Mouse (Mus musculus) heart, adult 18-20 months (tissue): ENCODE measurements at regions not wholly inside any gene's neighbourhood (a gene's known extent, or its start where the extent isn't known, plus 50 kb on each side); places are given as distances from the start of the nearest gene placed in this dataset.
A peak's percentile ranks its signal among the peaks of the same experiment; 100 is the strongest.
"Not testable (repeated sequence)": the region's sequence is repeated elsewhere in the genome, so short reads cannot be mapped to it uniquely, and the experiment has no call there.

ENCODE experiments used
- DNase-seq, 2 experiments: peaks; one replicate each; pipeline ENCODE4 v3.0.0; 2021 to 2022; ENCODE audit warnings: mixed read lengths in 1 of 2

DNA sequence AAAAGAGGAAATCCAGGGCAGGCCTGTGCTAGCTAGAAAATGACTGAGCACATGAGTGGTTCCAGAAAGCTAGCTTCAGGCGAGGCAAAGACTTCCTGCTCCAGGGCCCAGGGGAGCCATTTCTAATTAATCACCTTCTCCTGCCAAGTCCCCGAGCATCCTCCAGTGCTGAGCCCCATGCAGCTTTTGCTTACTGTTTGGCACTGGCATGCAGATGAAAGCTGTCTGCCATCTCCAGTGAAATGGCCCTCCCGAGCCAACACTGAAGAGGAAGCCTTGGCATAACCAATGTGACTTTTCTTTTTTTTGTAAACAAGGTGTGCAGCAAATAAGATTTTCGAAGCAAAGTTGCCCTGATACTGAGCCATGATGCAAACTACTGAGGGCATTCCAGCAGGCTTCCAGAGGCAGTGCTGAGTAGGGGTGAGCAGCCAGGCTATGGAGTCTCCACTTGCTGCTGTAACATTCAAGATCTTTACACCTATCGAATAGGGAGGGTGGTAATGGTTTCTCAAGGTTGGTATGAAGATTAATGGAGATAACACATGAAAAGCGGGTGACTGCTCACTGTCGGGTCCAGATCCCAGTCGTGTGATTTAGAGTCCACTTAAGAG lies 125.4 kb upstream of the Immp2l start:
- DNase-seq = no peak

DNA sequence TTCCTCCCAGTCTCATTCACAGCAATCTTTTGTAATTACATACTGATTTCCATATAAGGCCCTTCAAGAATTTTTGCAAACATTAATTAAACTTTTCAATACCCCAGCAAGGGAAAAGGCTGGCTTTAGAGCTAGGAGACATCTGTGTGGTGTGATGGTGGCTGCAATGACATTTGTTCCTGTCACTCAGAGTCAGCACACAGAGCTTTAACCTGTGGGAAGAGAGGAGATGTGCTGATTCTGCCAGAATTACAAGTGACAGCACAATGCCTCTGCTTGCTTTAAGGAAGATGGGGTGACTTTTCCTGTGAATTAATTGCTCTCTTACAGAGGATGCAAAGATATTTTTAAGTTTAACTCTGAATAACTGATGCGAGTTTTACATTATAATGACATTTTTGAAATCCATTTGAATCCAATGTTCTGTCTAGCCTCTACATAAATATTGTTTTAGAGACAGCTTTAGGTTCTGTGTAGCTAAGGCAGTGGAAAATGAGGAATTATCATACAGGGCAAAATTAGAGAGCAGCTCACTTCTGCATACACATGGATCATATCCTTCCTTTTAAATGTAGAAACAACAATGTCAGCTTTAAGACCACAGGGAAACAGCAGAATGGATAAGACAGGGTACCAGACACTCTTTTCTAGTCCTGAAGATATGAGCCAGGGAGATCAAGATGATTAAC lies 118.1 kb upstream of the Immp2l start:
- DNase-seq = no peak

DNA sequence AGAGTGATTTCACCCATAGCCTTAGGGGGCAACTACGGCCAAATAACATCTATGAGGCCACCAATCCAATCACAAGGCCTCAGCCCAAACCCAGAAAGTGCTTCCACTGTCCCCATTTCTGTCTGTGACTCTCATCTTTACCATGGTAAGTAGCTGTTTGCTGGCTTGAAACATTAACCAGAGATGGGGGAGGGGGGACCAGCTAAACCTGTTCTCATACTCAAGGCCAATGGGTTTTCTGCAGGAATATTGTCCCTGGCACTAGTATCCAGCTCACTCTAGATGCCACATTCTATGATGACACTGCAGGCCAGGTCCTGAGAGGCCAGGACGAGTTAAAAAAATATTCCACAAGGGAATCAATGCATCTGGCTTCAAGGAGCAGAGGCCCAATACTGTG lies 117.1 kb upstream of the Immp2l start:
- DNase-seq = no peak

DNA sequence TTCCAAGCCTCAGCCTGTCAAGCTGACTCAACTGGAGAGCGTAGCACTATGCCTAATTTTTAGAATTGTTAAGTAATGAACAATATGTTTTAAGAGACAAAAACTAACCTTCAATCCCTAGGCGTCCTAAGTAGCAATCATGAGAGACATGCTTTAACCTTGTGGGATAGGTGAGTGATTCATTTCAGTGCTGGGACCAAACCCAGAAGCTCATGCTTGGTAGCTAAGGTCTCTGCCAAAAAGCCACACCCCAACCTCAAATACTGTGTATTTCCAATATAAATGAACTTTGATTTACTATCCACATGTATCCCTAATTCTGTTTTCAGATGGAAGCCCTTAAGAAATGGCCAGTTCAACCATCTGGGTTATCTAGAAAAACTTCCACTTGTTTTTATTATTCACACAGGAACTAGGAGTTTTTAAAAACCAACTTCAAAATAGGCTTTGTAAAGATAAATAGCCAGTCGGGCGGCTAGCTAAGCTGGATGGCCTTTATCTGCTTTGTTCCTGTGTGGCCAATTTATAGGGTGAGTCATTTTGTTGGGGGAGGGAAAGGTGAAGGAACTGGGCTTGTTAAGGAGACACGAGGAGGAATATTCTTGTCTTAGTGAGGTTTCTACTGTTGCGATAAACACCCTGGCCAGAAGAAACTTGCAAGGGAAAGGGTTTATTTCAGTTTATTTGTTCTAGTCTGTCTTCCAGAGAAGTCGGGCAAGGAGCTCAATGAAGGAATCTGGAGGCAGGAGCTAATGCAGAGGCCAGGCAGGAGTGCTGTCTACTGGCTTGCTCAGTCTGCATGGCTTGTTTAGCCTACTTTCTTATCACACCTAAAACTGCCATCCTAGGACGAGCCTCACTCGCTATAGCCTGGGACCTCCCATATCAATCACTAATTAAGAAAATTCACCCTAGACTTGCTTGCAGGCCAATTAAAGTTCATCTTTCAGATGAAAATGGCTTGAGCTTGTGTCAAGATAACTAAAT lies 114.8 kb upstream of the Immp2l start:
- peak; percentile 6 to 25 for DNase-seq

DNA sequence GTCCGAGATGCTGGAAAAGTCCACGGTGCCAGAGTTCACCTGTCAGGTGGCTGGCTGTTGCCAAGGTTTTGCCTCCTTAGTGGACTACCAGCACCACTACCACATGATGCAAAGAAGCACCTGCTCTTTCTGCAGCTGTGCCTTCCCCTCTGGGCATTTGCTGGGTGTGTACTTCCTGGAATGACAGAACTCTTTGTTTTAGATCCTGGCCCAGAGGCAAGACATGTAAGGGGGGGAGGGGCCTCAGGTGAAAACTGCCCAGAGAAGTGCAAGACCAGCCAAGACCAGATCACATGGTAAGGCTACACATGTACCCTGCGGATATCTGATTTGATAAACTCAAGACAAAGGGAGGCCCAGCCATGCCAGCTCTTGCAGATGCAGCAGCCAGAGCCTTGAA lies 106.4 kb upstream of the Immp2l start:
- no peak for DNase-seq

DNA sequence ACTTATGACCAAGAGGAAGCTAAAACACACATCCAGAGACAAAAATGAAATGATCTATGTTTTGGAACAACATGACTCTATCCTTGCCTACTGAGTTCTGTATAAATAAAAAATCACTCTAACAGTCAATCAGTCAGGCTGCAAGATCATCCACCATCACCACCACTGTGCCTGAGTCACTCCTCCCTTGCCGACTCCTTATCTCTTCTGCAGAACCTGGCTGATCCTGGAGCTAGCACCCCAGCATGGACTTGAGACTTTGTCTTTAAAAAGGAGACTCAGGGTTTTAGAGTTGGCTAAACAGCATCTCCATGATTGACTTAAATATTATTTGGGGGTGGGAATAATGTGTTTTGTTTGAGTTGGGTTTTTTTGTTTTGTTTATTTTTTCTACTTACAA lies 101.9 kb upstream of the Immp2l start:
- no peak for DNase-seq

DNA sequence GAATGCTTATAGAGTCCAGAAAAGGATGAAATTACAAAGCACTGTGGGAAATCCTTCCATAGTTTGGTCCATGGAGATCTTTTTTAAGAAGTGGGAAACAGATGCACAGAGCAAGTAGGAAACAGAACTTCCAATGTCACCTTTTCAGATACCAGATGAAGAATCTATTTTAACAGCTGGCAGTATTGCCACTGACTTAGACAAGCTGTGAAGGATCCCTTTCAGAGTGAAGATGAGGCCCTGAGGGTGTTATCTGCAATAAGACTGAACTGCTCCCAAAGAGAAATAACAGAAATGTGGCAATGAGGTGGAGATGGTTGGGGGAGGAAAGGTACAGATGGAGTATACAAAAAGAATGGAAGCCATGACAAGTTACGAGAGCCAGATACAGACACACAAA lies 97.2 kb upstream of the Immp2l start:
- DNase-seq = no peak

DNA sequence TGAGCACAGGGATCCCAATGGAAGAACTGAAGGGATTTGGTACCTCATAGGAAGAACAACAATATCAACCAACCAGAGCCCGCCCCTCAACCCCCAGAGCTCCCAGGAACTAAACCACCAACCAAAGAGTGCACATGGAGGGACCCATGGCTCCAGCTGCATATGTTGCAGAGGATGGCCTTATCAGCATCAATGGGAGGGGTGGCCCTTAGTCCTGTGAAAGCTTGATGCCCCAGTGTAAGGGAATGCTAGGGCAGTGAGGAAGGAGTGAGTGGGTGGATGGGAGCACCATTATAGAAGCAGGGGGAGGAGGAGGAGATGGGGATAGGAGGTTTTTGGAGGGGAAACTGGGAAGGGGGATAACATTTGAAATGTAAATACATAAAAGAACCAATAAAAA lies 94.5 kb upstream of the Immp2l start:
- not testable (repeated sequence) for DNase-seq

DNA sequence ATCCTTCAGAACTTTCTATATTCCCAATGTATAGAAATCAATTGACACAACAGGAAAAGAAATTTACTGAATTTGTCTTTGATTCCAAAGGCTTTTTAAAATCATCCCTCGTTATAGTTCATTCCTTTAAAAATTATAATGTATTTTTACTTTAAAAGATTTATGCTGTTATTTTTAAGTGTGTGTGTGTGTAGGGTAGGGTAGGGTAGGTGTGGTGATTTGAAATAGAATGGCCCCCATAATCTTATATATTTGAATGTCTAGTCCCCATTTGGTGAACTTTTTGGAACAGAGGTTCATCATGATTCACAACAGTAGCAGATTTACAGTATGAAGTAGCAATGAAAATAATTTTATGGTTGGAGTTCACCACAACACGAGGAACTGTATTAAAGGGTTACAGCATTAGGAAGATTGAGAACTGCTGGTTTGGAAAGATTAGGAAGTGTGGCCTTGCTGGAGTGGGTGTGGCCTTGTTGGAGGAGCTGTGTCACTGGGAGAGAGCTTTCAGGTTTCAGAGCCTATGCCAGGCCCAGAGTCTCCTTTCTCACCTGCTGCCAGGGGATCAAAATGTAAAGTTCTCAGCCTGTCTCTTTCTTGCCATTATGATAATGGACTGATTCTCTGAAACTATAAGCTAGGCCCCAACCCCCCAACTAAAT lies 88.7 kb upstream of the Immp2l start:
- DNase-seq = no peak

DNA sequence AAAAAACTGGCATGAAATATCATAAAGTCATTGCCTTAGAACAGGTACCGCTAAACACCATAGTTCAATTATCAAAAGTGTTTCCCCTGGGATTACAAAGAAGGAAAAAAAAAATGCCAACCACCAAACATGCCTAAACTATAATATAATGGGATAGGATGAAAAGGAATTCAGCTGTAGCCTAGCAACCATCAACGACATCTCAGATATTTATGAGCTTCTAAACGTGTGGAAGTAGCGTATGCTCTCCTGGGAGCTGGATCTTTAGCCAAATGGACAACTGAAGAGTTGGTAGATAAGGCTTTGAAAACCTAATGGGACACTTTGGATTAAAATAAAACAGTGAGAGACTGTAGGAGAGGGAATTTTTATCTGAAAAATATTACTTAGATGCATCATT lies 86.9 kb upstream of the Immp2l start:
- DNase-seq = no peak

DNA sequence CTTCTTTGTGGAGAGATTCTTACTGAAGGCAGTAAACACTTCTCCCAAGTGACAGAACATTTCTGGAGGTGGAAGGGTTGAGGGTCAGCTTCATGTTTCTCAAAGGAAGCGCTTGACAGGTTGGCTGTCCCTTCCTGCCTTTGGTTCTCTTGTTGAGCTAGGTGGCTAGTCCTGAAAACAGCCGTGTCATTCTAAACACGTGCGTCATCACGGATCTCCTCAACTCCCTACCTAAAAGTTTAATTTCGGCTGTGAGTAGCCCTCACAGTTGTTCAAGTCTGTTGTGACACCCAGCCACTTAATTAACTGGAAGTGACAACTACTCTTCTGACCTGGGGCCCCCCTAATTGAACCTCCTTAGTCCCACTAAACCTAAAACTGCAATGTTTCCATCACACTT lies 77.0 kb upstream of the Immp2l start:
- DNase-seq = no peak

DNA sequence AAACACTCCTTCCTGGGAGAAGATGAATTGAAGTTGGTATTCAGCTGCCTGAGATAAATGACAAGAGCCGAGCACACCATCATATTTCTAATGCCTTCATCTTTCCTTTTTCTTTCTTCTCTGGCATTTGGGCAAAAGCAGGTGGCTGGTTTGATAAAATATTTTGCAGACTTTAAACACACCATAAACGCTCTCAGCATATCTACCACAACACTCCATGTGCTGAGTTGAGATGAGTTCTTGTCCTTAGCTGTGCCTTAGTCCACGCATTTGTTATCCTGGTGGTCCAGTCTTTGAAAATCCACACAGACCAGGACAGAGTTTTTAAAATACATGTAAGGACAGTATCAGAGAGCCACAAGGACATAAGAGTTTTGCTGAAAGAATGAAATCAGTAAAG lies 74.3 kb upstream of the Immp2l start:
- no peak for DNase-seq

DNA sequence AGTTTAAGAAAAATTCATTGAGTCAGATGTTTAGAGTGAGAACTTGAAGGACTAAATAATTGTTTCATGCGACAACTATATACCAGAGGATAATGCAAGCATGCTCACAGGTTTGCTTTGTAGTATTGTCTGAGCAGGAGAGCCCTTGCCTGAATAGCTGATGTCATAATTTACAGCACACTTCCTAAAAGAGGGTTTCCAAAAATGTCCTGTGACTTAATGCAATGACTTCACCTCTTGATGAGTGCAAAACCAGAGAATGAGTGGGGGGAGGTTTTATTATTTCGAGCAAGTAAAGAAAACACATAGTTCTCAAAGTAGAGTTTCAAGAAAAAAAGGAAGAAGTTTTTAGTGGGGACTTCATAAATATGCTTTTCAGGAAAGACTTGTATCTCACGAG lies 65.4 kb upstream of the Immp2l start:
- no peak for DNase-seq

DNA sequence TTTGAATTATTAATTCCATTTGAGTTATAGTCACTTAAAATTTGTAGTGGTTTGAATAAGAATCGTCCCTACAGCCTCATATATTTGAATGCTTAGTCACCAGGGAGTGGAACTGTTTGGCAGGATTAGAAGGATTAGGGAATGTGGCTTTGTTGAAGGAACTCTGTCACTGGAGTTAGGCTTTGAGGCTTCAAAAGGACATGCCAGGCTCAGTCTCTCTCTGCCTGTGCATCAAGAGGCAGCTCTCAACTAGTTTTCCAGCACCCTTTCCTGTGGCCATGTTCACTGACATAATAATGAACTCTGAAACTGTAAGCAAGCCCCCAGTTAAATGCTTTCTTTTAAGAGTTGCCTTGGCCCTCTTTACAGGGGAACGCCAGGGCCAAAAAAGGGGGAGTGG lies 58.9 kb upstream of the Immp2l start:
- DNase-seq = no peak

DNA sequence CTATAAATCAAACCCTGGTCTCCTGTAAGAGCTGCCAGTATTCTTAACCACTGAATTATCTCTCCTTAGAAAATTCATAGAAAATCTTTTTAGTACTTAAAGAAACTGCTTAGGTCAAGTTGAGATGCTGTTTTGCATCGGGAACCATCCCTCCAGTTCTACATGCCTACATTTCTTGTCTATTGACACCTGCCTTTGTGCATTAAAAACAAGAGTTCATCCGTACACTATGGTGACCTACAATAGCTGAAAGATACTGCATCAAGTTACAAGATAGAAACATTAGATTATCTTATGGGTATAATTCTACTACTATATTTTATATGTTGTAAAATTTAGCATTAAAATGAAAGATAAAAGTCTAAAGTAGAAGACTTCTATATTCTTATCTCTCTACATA lies 57.6 kb upstream of the Immp2l start:
- no peak for DNase-seq

DNA sequence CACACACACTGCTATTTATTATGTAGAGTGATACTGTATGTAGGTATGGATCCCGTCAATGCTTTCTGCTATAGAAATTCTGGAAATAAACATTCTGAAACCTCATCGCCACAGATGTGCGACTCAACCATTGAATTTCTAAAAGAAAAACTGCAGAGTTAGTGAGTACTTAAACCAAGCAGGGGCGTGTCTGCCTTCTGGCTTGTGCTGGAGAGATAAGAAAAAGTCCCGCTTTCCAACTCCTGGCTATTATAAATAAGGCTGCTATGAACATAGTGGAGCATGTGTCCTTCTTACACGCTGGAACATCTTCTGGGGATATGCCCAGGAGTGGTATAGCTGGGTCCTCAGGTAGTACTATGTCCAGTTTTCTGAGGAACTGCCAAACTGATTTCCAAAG lies 57.2 kb upstream of the Immp2l start:
- DNase-seq = not testable (repeated sequence)

DNA sequence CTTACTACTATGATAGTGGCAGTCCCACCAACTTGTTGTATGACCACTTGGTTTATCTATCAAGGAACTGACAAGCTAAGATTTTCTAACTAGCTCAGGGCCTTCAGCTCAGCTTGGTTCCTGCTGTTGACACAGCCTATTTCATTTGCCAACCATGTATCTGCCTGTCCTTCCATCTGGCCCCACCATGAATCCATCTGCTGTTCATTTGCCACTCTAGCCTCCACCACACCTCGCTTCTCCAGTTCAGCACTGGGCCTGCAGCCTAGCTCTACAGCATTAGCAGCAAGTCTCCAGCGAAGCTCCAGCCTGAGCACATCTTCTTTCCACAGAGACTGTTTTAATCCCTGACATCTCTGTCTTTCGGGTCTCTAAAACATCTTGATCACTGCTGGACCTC lies 51.0 kb upstream of the Immp2l start:
- DNase-seq = no peak
